Mouse (Mus musculus) CD4-positive, CD25-positive, alpha-beta regulatory T cell, adult 4 months (primary cell): ENCODE data around the gene Fabp6. TPM values are rescaled to one million over a fixed set of nuclear protein-coding genes. Genes with fewer than 3 reads are reported as not detected.

Source experiments
- ATAC-seq: one replicate; pipeline ENCODE4 v1.8.0; 2017
- polyA plus RNA-seq, 2 experiments: library from polyadenylated mRNA; unstranded; fragments of 100-300 nt; shearing (Covaris generic); gene quantifications; one replicate each; pipeline ENCODE4 v1.2.1; 2017

Gene Fabp6
- polyA plus RNA-seq, 2 experiments from 2014 or later = not detected

GRCm38 (mm10) chr11:43546678-43547077 is 54.7 kb downstream of the Fabp6 start:
- ATAC-seq = no peak

Other genes starting within 250 kb of the Fabp6 start
- gene Pttg1, start 175.3 kb downstream of the Fabp6 start, polyA plus RNA-seq = 100 to 1,000 TPM; 183 to 195 TPM
- 100 to 1,000 TPM; 103 to 115 TPM for gene Slu7, start 167.8 kb downstream of the Fabp6 start, polyA plus RNA-seq
- not detected for gene C1qtnf2, start 127.3 kb downstream of the Fabp6 start, polyA plus RNA-seq
- under 1 TPM in 1 of 2 experiments, not detected in 1; 0.24 TPM for gene Ccnjl, start 72.8 kb downstream of the Fabp6 start, polyA plus RNA-seq
- not detected for gene 4933415A04Rik, start 14.5 kb downstream of the Fabp6 start, polyA plus RNA-seq
- 10 to 100 TPM; 23.8 to 34.8 TPM for gene Pwwp2a, start 80.5 kb upstream of the Fabp6 start, polyA plus RNA-seq
- 100 to 1,000 TPM in 1 of 2 experiments, 10 to 100 TPM in 1; 99.4 to 106 TPM for gene Ttc1, start 146.5 kb upstream of the Fabp6 start, polyA plus RNA-seq